Mouse (Mus musculus) kidney, postnatal 4 days (tissue): Measurements from ENCODE around the gene Timp3.
"Not testable (repeated sequence)": the region's sequence is repeated elsewhere in the genome, so short reads cannot be mapped to it uniquely, and the experiment has no call there.

Source experiments
- DNase-seq, 2 experiments: peaks; one replicate each; pipeline ENCODE4 v3.0.0; 2021; ENCODE audit warnings: mixed read lengths in 2 of 2

The Timp3 gene

DNA sequence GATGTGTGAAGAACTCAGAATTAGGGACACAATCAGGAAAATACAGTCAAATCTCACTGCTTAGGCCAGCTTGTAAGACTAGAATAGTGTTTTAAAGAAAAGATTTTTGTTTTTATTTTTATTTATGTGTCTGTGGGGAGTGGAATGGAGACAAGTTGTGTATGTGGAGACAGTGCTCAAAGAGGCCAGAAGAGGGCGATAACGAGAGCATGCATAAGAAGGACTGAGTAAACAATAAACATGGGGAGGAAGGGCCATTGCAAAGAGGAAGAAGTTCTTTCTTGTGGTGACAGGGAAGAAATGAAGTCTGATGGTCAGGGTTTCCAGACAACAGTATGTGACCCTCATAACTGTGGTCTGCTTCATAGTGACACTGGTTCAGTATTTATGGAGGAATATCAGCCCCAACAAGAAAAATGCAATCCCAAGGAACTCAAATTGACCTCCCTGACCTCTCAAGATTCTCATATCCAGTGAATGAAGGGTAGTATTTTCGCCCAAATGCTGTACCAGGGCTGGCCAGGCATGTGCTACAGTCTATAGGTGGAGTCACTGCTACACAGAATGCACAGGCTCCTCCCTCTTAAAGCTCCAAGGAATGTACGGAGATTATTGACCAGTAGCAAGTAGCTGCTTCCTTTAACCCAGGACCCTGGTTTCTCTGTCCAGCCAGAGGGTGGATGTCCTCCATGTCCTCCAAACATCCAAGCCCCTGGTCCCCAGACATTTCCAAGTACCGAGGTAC lies 56.8 kb downstream of the Timp3 start:
- peak; percentile 65 to 73 for DNase-seq

DNA sequence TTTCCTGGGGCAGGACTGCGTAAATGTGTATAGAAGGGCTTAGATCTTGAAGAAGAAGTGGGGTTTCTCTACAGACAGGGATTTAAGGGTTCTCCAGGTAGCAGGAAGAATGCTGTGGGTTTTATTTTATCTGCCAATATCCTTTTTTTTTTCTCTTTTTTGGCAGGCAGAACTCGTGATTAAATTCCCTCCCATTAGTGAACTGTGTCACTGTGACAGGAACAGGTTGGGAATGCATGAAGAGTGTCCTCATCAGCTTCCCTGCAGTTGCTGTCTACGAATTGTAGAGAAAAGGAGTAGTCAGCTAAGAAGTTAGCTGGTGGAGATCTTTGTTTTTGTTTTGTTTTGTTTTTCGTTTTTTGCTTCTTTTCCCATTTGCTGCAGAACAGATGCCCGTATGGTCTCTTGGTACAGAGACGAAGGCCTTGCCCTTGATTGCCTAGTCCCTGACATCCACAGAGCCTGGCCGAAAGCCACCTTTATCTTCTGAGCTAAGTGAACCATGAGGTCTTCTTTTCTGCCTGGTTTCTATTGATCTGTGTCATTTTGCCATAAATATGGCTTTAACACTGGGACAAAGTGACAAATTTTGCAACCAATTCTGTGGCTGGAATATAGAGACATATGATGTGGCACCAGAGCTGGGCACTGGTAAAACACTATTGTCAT lies 58.3 kb downstream of the Timp3 start:
- no peak for DNase-seq

GRCm38 (mm10) chr10:86359208-86359607 lies 59.0 kb downstream of the Timp3 start:
- DNase-seq = no peak

DNA sequence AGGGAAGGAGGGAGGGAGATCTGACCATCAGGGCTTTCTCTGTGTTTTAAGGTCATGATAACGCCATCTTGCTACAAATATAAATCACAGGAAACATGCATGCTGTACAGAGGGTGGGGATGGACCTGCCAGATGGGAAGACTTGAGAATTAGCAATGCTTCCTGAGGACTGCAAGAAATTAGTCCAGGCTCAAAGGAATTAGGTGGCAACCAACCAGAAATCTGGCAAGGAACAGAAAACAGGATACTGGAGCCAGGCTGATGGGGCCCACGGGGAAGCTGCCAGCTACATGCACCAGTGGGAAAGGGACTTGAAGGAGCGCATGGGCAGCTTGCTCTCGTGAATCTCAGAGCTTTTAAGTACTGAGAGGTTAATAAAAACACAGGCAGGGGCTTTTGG lies 59.5 kb downstream of the Timp3 start:
- DNase-seq = peak in 1 of 2 experiments; percentile 38

- DNase-seq = no peak
Measured at GRCm38 (mm10) chr10:86363669-86364309, 63.6 kb downstream of the Timp3 start.

DNA sequence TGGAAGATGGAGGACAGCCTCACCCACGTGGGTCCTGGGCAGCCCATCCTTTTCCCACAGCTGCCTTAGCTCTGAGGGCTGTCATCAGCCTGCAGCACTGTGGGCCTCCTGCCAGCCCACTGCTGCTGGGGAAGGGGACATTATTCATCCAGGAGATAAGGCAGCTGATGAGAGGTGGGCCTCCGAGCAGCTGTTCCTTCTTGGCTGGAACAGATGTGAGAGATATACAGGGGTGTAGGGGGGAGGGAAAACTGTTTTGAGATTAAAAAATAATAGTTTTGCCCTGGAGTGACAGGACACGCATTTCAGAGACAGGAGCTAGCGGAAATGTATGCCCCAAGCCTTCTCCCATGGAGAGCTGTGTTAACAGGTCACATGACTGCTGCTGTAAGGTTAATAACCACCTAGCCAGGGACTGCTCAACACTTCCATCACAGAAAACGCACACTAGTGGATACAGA lies 65.5 kb downstream of the Timp3 start:
- DNase-seq = peak; percentile 90 to 92

DNA sequence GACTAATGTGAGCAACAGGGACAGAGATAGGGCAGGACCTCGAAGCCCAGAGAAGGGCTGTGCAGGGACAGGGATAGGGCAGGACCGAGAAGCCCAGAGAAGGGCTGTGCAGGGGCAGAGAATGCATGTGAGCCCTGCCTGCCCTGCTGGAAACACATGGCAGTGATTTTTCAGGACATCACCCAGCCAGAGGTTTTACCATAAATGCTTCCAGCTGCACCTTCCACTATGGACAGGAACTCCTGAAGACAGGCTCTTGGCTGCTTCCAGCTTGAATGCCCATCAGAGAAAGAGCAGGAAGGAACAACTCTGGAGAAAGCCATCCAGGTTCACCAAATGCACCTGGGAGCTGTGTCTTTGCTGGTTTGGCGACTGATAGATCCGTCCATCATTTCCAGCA lies 67.2 kb downstream of the Timp3 start:
- DNase-seq = no peak

DNA sequence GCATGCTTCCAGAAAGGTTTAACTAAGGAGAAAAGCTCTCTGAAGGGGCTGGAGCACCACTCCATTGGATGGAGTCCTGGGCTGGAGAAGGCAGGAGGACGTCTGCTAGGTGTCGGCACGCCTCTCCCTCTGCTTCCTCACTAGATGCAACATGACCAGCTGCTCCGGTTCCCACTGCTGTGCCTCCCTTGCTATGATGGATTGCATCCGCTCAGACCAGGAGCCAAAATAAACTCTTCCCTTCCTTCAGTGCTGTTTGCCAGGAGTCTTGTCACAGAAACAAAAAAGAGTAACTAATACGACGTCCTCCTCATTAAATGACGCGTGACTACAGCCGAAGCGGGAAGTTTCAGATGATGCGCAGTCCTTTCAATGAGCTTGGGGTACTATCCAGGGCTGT lies 68.6 kb downstream of the Timp3 start:
- DNase-seq = peak; percentile 74 to 81

DNA sequence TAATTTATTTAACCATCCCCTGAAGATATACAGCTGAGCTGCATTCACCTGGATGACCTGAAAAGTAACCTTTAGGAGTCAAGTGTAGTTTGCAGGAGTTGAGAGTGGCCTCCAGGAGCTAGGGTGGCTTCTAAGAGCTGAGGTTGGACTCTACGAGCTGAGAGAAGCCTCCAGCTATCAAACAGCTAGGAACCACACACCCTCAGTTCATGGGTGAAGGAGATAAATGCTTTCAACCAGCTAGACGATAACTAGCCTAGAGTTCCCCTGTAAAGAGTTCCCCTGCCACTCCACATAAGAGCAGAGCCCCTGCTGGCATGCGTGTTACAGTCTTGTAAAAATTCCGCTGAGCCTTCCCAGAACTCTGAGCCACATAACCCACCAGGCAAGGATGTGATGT lies 69.2 kb downstream of the Timp3 start:
- DNase-seq = no peak

DNA sequence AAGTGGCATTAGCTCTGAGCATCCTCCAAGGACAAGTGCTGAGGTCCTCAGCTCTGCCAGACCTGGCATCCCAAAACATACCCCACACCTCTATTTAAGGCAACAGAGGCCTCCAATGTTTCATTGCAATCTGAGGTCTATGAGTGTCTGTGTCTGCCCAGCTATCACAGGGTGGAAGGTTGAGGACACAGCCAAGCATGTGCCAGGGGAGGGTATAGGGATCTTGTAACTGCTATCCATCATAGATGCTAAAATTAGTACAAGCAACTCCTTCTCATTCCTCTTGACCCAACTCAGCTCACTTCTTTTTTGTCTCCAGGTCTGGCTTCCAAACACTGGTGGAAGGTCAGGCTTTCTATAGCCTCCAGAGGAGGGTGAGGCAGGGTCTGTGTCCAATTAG lies 71.4 kb downstream of the Timp3 start:
- DNase-seq = no peak

GRCm38 (mm10) chr10:86374061-86374460 lies 73.9 kb downstream of the Timp3 start:
- no peak for DNase-seq

DNA sequence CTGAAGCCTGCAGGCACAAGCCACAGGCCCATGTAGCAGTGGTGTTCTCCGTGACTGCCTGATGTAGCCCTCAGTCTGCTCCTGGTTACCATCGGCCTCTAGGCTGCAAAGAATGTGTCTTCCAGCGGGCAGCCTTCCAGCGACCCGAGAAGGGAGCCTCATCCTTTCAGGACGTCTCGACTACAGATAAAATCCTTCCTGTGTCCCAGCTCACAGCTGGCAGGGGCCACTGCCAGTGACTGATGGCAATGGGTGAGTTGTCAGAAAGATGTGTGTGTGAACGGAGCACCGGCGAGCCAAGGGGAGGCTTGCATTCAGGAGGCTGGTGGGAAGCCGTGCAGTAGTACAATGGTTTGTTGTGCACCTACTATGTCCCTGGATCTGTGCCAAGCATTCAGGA lies 75.7 kb downstream of the Timp3 start:
- DNase-seq = peak; percentile 52 to 65

DNA sequence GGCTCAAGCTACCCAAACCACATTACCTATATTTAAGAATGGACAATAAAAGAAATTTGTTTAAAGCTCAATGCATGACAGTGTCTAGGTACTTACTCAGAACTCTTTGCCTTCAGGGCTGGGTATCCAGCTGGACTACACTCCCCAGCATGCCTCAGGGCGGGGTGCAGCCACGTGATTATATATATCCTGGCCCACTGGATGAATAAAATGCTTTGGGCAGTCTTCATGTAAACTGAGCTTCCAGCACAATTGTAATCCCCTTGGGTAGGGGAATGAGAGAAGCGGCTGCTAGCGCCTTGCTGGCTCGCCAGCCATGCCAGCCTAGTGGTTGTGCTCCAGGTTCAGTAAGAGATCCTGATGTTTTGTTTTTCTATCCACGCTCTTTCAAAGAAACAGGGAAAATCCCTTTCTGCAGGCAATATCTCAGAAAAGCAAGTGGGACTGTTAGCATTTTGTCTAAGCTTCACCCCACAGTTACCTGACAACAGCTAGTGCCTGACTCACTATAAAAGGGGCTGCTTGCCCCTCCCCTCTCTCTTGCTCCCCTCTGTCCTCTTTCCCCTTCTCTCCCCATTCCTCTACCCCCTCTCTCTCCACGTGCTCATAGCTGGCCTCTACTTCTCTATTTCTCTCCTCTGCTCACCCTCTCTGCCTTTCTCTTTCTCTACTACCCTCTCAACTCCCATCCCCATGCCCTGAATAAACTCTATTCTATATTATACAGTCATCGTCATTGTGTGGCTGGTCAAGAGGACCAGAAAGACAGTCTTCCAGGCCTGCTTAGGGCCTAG lies 76.4 kb downstream of the Timp3 start:
- peak; percentile 27 to 29 for DNase-seq

DNA sequence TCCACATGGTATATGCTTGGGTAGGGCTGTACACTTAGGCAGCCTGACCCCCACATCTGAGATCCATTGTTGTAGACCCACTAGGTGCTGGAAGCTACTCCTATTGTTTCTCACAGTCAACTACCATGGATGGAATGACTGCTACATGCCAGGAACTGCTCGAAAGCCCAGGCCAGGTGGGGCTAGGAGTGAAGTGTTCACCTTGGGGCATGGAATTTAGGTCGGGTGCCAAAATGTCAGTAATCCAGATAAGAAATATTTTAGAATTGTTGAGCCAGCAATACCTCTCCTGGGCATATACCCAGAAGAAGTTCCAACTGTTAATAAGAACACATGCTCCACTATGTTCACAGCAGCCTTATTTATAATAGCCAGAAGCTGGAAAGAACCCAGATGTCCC lies 78.6 kb downstream of the Timp3 start:
- not testable (repeated sequence) for DNase-seq

DNA sequence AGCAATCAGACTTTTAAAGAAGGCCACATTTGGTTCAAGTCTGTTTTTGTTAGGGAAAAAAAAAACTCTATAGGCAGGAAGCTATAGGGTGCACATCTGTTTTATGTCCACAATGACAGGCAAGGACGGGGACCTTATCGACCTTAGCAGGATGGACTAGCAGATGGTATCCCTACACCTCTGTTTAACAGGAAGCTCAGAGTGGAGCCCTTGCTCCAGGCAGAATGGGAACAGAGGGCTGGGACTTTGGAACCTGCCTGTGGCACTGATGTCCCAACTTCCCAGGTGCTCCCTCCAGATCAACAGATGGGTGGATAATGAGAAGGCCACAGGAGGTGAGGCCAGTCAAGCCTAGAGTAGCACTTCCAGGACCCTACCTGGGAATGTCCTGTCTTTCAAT lies 80.5 kb downstream of the Timp3 start:
- DNase-seq = no peak

DNA sequence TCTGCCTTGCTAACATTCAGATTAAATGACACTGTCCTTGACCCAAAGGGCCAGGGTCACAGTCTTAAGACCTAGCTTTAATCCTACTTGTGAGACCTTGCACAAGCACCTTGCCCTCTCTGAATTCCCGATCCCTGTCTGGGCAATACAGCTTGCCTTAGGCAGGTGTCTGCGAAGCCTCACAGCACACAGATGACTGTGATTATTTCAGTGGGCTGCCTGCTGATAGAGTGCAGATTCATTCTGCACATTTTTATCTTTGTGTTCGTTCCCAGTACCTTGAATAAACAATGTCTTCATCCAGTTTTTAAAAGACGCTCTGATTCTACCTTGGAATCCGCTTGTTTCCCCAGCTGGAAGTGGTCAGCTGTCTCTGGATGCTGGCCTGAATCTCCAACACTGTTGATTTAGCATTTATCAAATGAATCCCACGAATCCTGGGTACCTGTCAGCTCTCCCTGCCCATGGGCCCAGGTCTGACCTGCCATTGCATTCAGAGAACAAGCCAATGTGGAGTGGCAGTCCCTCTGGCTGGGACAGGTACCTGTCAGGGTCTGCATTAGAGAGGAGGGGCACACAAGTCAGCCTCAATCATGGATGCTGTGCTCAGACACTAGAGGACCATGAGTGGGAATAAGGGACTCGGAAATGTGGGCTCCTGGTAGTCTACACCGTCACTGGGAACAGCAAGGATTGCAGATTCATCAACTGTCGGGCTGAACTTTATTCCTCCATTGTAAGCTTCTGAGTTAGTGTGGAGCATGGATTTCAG lies 81.2 kb downstream of the Timp3 start:
- no peak for DNase-seq

DNA sequence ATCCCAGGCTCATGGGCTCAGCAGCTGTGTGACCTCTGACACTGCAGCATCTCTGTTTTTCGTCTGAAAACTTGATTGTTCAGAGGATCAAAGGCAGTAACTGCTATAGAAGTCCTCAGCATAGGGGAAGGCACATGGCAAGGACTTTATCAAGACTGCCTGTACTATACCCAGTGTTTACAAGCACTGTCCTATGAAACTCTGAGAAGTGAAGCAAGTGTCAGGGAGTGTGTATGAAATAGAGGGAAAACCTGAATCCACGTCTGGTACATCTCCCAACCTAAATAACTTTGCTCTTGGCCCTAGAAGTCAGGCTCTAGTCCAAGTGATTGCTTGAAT lies 81.7 kb downstream of the Timp3 start:
- DNase-seq = no peak

DNA sequence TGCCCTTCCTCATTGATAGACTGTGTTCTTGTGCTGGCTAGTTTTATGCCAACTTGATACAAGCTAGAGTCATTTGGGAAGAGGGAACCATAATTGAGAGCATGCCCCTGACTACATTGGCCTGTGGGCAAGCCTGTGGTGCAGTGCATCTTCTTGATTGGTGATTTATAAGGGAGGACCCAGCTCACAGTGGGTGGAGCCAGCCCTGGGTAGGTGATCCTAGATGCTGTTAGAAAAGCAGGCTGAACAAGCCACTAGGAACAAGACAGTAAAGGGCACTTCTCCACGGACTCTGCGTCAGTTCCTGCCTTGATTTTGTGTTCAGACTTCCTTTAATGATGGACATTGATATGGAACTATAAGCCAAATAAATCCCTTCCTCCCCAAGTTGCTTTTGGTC lies 84.5 kb downstream of the Timp3 start:
- no peak for DNase-seq

DNA sequence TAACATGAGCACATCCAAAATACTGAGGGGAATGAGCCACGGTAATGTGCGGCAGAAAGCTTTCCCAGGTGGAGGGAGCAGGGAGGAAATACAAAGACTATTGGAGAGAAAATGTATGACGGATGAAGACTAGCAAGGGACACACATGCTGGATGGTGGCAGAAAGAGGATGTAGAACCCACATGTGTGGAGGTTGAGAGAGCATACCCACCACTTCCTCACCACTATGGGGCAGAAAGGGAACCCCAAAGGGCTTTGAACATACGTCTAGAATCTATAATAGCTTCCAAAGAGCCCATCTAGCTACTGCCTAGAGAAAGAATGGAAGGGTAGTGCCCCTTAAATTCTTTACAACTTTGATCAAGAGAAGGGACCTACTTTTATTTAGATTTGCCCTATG lies 85.5 kb downstream of the Timp3 start:
- no peak for DNase-seq

DNA sequence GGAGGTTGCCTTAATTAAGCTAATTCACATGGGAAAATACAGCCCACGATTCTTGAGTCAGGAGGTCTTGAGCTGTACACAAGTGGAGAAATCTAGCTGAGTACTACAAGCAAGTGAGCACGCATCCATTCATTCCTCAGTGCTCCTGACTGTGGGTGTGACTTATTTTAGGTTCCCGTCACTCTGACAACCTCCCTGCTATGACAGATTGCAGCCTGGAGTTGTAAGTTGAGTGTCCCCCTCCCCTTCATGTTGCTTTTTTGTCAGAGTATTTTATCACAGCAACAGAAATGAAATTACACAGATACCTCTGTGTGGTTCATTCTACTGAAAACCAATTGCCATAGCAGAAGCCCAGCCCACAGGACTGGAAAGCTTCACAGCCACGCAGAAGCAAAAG lies 86.1 kb downstream of the Timp3 start:
- DNase-seq = no peak

DNA sequence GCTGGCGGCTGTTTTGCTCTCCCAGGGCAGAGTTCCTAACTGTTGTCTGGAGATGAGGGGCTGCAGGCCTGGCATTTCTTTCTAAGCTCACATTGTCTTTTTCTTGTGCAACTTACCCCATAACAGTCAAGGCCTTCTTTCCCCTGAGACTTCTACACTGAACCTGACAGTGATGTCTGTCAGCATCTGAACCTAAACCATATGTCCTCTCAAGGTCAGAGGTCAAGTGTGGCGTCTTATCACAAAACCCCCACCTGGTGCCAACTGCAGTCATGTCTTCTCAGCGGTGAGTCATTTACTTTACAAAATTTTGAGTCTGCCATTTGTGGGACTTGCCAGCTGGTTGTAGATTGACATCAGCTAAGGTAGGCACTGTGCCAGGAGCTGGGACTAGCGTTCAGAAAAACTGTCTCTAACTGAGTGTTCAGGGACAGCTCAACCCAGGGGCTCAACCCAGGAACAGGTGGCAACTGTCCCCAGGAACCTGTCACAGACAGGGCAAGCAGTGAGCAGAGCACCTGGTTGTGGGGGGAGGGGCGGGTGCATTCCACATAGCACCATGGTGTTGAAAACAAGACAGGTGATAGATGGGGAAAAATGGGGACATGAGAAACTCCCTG lies 87.8 kb downstream of the Timp3 start:
- peak in 1 of 2 experiments; percentile 21 for DNase-seq

GRCm38 (mm10) chr10:86388803-86389202 lies 88.6 kb downstream of the Timp3 start:
- no peak for DNase-seq
